Mouse (Mus musculus): ENCODE measurements around the gene Brd3os. TPM values are rescaled to one million over a fixed set of nuclear protein-coding genes. Genes with fewer than 3 reads are reported as not detected.
A peak's percentile ranks its signal among the peaks of the same experiment; 100 is the strongest.

Brd3os gene
- polyA plus RNA-seq, 1 experiment from 2014 or later, result 15.1 TPM

DNA sequence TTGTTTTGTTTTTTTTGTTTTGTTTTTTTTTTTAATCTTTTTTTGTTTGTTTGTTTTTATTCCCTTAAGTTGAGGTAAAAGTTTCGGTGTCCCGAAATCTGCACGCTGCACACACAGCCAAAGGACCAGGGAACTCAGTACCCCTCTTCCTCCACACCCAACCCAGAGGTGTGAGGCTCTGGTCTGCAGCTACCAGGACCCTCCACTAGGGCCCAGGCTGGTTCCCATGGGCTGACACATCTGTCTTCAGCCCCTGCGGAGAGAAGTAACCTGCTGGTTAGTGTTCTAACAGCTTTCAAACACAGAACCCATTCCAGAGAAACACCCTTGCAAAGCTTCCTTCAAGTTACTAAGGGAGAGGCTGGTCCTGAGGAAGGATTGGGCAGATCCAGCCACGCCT lies 5.7 kb downstream of the Brd3os start:
- 87% methylated on average over 5 of the region's 5 CpGs for WGBS
- peaks cover 5% of the 10 kb centered on the region for H3K4me1 ChIP-seq (ENCODE audit: control insufficient read depth, insufficient read depth, low read length)
- no peaks in the 10 kb centered on the region for H3K9me3 ChIP-seq (ENCODE audit: control insufficient read depth, low read length)
- H3K36me3 ChIP-seq (ENCODE audit: control insufficient read depth, insufficient read depth, low read length), result peaks cover 40% of the 10 kb centered on the region
- no peak for ATAC-seq (ENCODE audit: low FRiP score)
- H3K9ac ChIP-seq (ENCODE audit: low read length), result no peak overlapping the region
- H3K27ac ChIP-seq (ENCODE audit: low read depth, low read length), result no peak overlapping the region
- DNase-seq (ENCODE audit: low spot score, missing footprints), result peak; percentile 87
- H3K4me3 ChIP-seq (ENCODE audit: low read depth, low read length), result no peak overlapping the region
- no peaks in the 10 kb centered on the region for H3K27me3 ChIP-seq (ENCODE audit: control insufficient read depth, insufficient read depth, low read length)
- H3K4me2 ChIP-seq, result no peak overlapping the region

DNA sequence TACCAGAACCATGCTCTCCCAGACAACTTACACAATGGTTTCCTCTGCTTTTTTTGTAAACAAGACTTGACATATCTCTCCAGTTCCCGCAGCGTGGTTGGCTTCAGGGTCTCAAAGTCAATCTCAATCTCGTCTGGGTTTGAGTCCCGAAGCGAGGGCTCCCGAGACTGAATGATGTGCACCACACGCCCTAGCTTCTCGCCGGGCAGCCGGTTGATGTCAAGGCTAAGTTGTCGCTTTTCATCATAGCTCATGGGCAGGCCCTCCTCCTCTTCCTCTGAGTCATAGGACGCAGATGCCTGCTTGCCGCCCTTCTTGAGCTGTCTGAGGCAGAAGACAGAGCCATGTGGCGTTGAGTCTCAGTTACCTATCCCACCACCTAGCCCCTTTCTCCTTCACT lies 8.1 kb downstream of the Brd3os start:
- Histone ChIP-seq H3K4me3 (ENCODE audit: low read depth, low read length) (no peak overlapping the region), H3K27ac (ENCODE audit: low read depth, low read length) (no peak overlapping the region), H3K9ac (ENCODE audit: low read length) (no peak overlapping the region), H3K4me2 (no peak overlapping the region), H3K9me3 (ENCODE audit: control insufficient read depth, low read length) (no peaks in the 10 kb centered on the region), H3K27me3 (ENCODE audit: control insufficient read depth, insufficient read depth, low read length) (no peaks in the 10 kb centered on the region), H3K36me3 (ENCODE audit: control insufficient read depth, insufficient read depth, low read length) (peaks cover 56% of the 10 kb centered on the region), H3K4me1 (ENCODE audit: control insufficient read depth, insufficient read depth, low read length) (no peaks in the 10 kb centered on the region)
- ATAC-seq (ENCODE audit: low FRiP score) (no peak), DNase-seq (ENCODE audit: low spot score, missing footprints) (no peak)
- 95% methylated on average over 14 of the region's 14 CpGs for WGBS

DNA sequence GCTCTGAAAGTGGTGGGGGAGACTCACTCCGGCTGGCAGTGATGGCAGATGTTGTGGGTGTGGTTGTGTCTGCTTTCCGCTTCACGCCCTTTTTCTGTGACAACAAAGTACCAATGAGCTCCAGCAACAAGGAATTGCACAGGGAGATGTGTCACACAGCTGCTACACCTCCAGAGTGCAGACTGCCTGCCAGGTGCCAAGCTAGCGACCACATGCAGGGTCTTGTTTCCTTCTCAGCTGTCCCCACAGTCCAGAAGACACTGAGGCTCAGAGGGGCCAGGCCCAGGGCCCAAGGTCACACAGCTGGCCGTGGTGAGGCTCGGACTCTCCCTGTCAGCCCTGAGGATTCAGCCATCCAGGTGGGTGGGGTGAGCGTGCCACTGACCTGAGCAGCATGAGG lies 17.6 kb downstream of the Brd3os start:
- ATAC-seq (ENCODE audit: low FRiP score) (no peak), DNase-seq (ENCODE audit: low spot score, missing footprints) (no peak)
- Histone ChIP-seq H3K9ac (ENCODE audit: low read length) (no peak overlapping the region), H3K4me2 (no peak overlapping the region), H3K27me3 (ENCODE audit: control insufficient read depth, insufficient read depth, low read length) (no peaks in the 10 kb centered on the region), H3K9me3 (ENCODE audit: control insufficient read depth, low read length) (no peaks in the 10 kb centered on the region), H3K36me3 (ENCODE audit: control insufficient read depth, insufficient read depth, low read length) (peaks cover 64% of the 10 kb centered on the region), H3K4me1 (ENCODE audit: control insufficient read depth, insufficient read depth, low read length) (no peaks in the 10 kb centered on the region), H3K27ac (ENCODE audit: low read depth, low read length) (no peak overlapping the region), H3K4me3 (ENCODE audit: low read depth, low read length) (no peak overlapping the region)
- 93% methylated on average over 7 of the region's 7 CpGs for WGBS

GRCm38 (mm10) chr2:27460163-27460562 lies 18.0 kb downstream of the Brd3os start:
- H3K4me1 ChIP-seq (ENCODE audit: control insufficient read depth, insufficient read depth, low read length), result no peaks in the 10 kb centered on the region
- DNase-seq (ENCODE audit: low spot score, missing footprints), result peak; percentile 66
- 88% methylated on average over 5 of the region's 5 CpGs for WGBS
- H3K27ac ChIP-seq (ENCODE audit: low read depth, low read length), result no peak overlapping the region
- H3K4me2 ChIP-seq, result no peak overlapping the region
- H3K27me3 ChIP-seq (ENCODE audit: control insufficient read depth, insufficient read depth, low read length), result no peaks in the 10 kb centered on the region
- H3K9ac ChIP-seq (ENCODE audit: low read length), result no peak overlapping the region
- ATAC-seq (ENCODE audit: low FRiP score), result no peak
- H3K9me3 ChIP-seq (ENCODE audit: control insufficient read depth, low read length), result no peaks in the 10 kb centered on the region
- H3K4me3 ChIP-seq (ENCODE audit: low read depth, low read length), result no peak overlapping the region
- H3K36me3 ChIP-seq (ENCODE audit: control insufficient read depth, insufficient read depth, low read length), result peaks cover 64% of the 10 kb centered on the region

DNA sequence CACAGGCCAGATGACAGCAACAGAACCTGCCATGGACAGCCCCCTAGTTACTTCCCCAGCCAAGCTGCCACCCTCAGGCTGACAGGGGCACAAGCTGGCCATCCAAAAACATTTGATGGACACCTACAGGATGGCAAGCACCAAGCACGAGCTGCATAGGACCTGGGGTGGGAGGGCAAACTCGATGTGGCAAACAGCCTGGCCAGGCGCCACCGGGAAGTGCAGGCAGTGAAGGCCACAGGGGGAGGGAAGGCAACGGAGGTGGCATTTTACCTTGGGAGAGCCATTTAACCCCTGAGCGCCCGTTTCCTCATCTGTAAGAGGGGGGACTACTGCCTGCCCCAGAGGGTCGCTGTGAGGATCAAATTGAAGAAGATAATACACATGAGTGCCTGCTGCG lies 18.5 kb downstream of the Brd3os start:
- 74% methylated on average over 9 of the region's 9 CpGs for WGBS
- no peak overlapping the region for H3K27ac ChIP-seq (ENCODE audit: low read depth, low read length)
- no peak overlapping the region for H3K4me3 ChIP-seq (ENCODE audit: low read depth, low read length)
- DNase-seq (ENCODE audit: low spot score, missing footprints), result no peak
- H3K36me3 ChIP-seq (ENCODE audit: control insufficient read depth, insufficient read depth, low read length), result peaks cover 59% of the 10 kb centered on the region
- no peaks in the 10 kb centered on the region for H3K27me3 ChIP-seq (ENCODE audit: control insufficient read depth, insufficient read depth, low read length)
- no peaks in the 10 kb centered on the region for H3K9me3 ChIP-seq (ENCODE audit: control insufficient read depth, low read length)
- H3K4me1 ChIP-seq (ENCODE audit: control insufficient read depth, insufficient read depth, low read length), result no peaks in the 10 kb centered on the region
- H3K9ac ChIP-seq (ENCODE audit: low read length), result no peak overlapping the region
- ATAC-seq (ENCODE audit: low FRiP score), result no peak
- H3K4me2 ChIP-seq, result no peak overlapping the region

DNA sequence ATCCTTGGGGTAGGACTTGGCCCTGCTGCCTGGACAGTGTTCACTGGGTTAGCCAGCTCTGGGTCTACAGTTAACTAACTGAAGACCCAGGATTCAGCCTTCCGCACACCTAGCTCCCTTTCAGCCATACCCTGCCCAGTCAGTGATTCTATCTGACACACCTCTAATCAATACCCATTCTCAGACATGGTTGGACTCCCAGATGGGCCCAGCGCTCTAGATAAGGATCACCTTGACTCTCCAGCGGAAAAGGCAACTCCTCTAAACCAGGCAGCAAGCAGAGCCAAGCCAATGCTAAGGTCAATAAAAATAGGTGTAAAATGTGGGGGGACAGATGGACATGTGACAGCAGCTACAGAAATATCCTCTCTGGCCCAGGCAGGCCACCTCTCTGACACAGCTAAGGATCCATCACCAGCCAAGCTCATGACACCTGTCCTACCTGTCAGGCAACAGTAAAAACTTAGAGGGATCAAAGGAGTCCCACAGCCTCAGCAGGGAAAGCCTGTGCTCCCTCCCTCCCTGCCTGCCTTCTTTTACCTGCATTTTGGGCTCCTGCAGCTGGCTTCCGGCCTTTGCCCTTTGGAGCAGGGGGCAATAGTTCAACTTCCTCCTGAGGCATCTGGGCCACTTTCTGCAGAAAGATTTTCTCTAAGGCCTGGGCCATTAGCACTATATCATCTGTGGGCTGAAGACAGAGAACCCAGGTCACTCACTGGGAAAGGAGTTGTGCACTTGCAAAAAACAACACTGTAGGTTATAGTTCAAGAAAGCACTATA lies 19.9 kb downstream of the Brd3os start:
- H3K9me3 ChIP-seq (ENCODE audit: control insufficient read depth, low read length), result no peaks in the 10 kb centered on the region
- no peak for ATAC-seq (ENCODE audit: low FRiP score)
- 96% methylated on average over 4 of the region's 4 CpGs for WGBS

GRCm38 (mm10) chr2:27462901-27463300 lies 20.8 kb downstream of the Brd3os start:
- Histone ChIP-seq H3K36me3 (ENCODE audit: control insufficient read depth, insufficient read depth, low read length) (peaks cover 44% of the 10 kb centered on the region), H3K4me3 (ENCODE audit: low read depth, low read length) (no peak overlapping the region), H3K4me2 (no peak overlapping the region), H3K27me3 (ENCODE audit: control insufficient read depth, insufficient read depth, low read length) (no peaks in the 10 kb centered on the region), H3K4me1 (ENCODE audit: control insufficient read depth, insufficient read depth, low read length) (no peaks in the 10 kb centered on the region), H3K27ac (ENCODE audit: low read depth, low read length) (no peak overlapping the region), H3K9me3 (ENCODE audit: control insufficient read depth, low read length) (no peaks in the 10 kb centered on the region), H3K9ac (ENCODE audit: low read length) (no peak overlapping the region)
- WGBS, result 93% methylated on average over 4 of the region's 4 CpGs
- ATAC-seq (ENCODE audit: low FRiP score) (no peak), DNase-seq (ENCODE audit: low spot score, missing footprints) (peak; percentile 28)

More for the DNA sequence above, 19.9 kb downstream of the Brd3os start:
- Histone ChIP-seq H3K4me2 (no peak overlapping the region), H3K9ac (ENCODE audit: low read length) (no peak overlapping the region), H3K27me3 (ENCODE audit: control insufficient read depth, insufficient read depth, low read length) (no peaks in the 10 kb centered on the region), H3K4me3 (ENCODE audit: low read depth, low read length) (no peak overlapping the region), H3K27ac (ENCODE audit: low read depth, low read length) (no peak overlapping the region), H3K36me3 (ENCODE audit: control insufficient read depth, insufficient read depth, low read length) (peaks cover 51% of the 10 kb centered on the region), H3K4me1 (ENCODE audit: control insufficient read depth, insufficient read depth, low read length) (no peaks in the 10 kb centered on the region)
- no peak for DNase-seq (ENCODE audit: low spot score, missing footprints)

DNA sequence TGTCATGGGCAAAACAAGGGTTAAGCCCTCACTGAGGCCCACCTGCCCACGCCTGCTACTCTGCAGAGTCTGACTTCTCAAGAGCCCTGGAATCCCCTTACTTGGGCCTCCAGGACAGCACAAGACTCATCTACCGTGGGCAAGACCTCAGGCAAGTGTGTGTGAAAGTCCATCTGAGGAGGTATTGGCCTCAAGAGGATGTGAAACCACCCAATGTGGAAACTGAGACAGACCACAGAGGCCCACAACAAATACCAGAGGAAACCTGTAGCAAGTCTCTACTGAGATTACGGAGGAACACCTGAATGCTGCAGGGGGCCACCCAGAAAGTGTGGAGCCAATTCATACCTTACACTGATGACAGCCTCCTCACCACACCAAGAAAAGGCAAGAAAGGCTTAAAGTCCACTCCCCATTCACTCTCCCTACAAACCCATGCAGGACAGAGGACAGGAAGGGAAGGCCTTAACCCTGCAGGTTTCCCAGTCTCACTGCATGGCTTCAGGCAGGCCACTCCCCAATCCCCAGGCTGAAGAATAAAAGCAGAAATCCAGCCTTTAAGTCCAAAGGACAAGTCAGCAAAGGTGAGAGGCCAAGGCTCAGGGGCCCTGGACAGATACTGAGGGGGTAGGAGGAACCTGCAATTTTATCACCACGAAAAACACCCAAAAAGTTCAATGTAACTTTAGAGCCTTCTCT lies 27.3 kb downstream of the Brd3os start:
- DNase-seq (ENCODE audit: low spot score, missing footprints) (no peak), ATAC-seq (ENCODE audit: low FRiP score) (no peak)
- no peak overlapping the region for H3K4me3 ChIP-seq (ENCODE audit: low read depth, low read length)
- no peaks in the 10 kb centered on the region for H3K9me3 ChIP-seq (ENCODE audit: control insufficient read depth, low read length)
- no peak overlapping the region for H3K27ac ChIP-seq (ENCODE audit: low read depth, low read length)
- no peak overlapping the region for H3K4me2 ChIP-seq
- no peaks in the 10 kb centered on the region for H3K27me3 ChIP-seq (ENCODE audit: control insufficient read depth, insufficient read depth, low read length)
- H3K36me3 ChIP-seq (ENCODE audit: control insufficient read depth, insufficient read depth, low read length), result 0 out of 2 replicates have a peak, but pooled peaks cover 2% of the 10 kb centered on the region
- WGBS, result 76% methylated on average over 4 of the region's 4 CpGs
- H3K4me1 ChIP-seq (ENCODE audit: control insufficient read depth, insufficient read depth, low read length), result peaks cover 26% of the 10 kb centered on the region
- H3K9ac ChIP-seq (ENCODE audit: low read length), result no peak overlapping the region

- Histone ChIP-seq H3K9me3 (ENCODE audit: control insufficient read depth, low read length) (no peaks in the 10 kb centered on the region), H3K27ac (ENCODE audit: low read depth, low read length) (no peak overlapping the region), H3K9ac (ENCODE audit: low read length) (no peak overlapping the region), H3K4me2 (no peak overlapping the region), H3K27me3 (ENCODE audit: control insufficient read depth, insufficient read depth, low read length) (no peaks in the 10 kb centered on the region), H3K4me3 (ENCODE audit: low read depth, low read length) (no peak overlapping the region), H3K36me3 (ENCODE audit: control insufficient read depth, insufficient read depth, low read length) (no peaks in the 10 kb centered on the region), H3K4me1 (ENCODE audit: control insufficient read depth, insufficient read depth, low read length) (peaks cover 26% of the 10 kb centered on the region)
- 85% methylated on average over 3 of the region's 3 CpGs for WGBS
- no peak for DNase-seq (ENCODE audit: low spot score, missing footprints)
- ATAC-seq (ENCODE audit: low FRiP score), result no peak
Observed at GRCm38 (mm10) chr2:27469991-27470355, 27.8 kb downstream of the Brd3os start.

Measured in midbrain, embryonic 11.5 days (tissue).